Mouse (Mus musculus) embryonic fibroblast, embryonic 13.5 days (primary cell): ENCODE data around the gene Slc35e3.

Experiments
- CTCF ChIP-seq: IDR thresholded peaks from 2 replicates; pipeline ENCODE4 v1.5.1; 2011; ENCODE audit warnings: mild to moderate bottlenecking, control low read depth, low read length, moderate library complexity, borderline replicate concordance; ENCODE audit not compliant: insufficient read depth
- POLR2A ChIP-seq: IDR thresholded peaks from 2 replicates; pipeline ENCODE4 v1.6.1; 2011; ENCODE audit warnings: low read depth, mild to moderate bottlenecking, control low read depth, low read length, moderate library complexity

GRCm38 (mm10) chr10:117724804-117725361, 21.3 kb downstream of the Slc35e3 start:
- TF ChIP-seq CTCF (no peak), POLR2A (no peak)
